Comparison of ENCODE assay signal across 7 mouse cellular contexts in genomic region chr2:152827321-152828010, GRCm38 (mm10). TPM values are rescaled to one million over a fixed set of nuclear protein-coding genes. Genes with fewer than 3 reads are reported as not detected.
DNase-seq lines count a peak whose midpoint lies in the region; ATAC-seq lines count a peak whose summit lies in the region.

No protein-coding gene starts in this region.

- peak; percentile 17 for DNase-seq in thymus, postnatal 25 days
- no peak for DNase-seq in thymus, postnatal 36 days
- no peak for DNase-seq in forebrain, embryonic 10.5 days (ENCODE audit: extremely low spot score, low spot score)
- DNase-seq in left cerebral cortex, postnatal 14 days (ENCODE audit: low spot score in 2 of 2) = no peak
- no peak for DNase-seq in embryo, embryonic 10.5 days (ENCODE audit: low spot score)

- intact Hi-C loops in left cerebral cortex, postnatal 14 days (cut with DNase I) = no loop called here

- H3K9ac ChIP-seq in limb, embryonic 13.5 days = no peak overlapping the region
- H3K9ac ChIP-seq in neural tube, embryonic 12.5 days = no peak overlapping the region

- peaks cover 57% of the 10 kb centered on the region for H3K4me1 ChIP-seq in forebrain, embryonic 10.5 days
- H3K4me1 ChIP-seq in limb, embryonic 13.5 days = peaks cover 65% of the 10 kb centered on the region
- H3K4me1 ChIP-seq in neural tube, embryonic 12.5 days = peaks cover 50% of the 10 kb centered on the region

- H3K4me2 ChIP-seq in limb, embryonic 13.5 days (replicated peaks) = peak overlapping the region; percentile 77
- peak overlapping the region; percentile 71 for H3K4me2 ChIP-seq in neural tube, embryonic 12.5 days (replicated peaks)

- 0 out of 2 replicates have a peak overlapping the region, but pooled peaks have one; percentile 62 for H3K27ac ChIP-seq in forebrain, embryonic 10.5 days
- H3K27ac ChIP-seq in limb, embryonic 13.5 days = no peak overlapping the region
- H3K27ac ChIP-seq in neural tube, embryonic 12.5 days = no peak overlapping the region

- peaks cover 53% of the 10 kb centered on the region for H3K36me3 ChIP-seq in forebrain, embryonic 10.5 days (replicated peaks)
- peaks cover 30% of the 10 kb centered on the region for H3K36me3 ChIP-seq in limb, embryonic 13.5 days
- no peaks in the 10 kb centered on the region for H3K36me3 ChIP-seq in neural tube, embryonic 12.5 days

- no peaks in the 10 kb centered on the region for H3K9me3 ChIP-seq in forebrain, embryonic 10.5 days
- no peaks in the 10 kb centered on the region for H3K9me3 ChIP-seq in limb, embryonic 13.5 days
- no peaks in the 10 kb centered on the region for H3K9me3 ChIP-seq in neural tube, embryonic 12.5 days

- peak overlapping the region; percentile 81 for H3K4me3 ChIP-seq in forebrain, embryonic 10.5 days
- peak overlapping the region; percentile 76 for H3K4me3 ChIP-seq in limb, embryonic 13.5 days
- peak overlapping the region; percentile 71; the same call in 1 of the 2 replicates for H3K4me3 ChIP-seq in neural tube, embryonic 12.5 days

- no peak for ATAC-seq in limb, embryonic 13.5 days (ENCODE audit: low FRiP score, low read depth)
- ATAC-seq in neural tube, embryonic 12.5 days (ENCODE audit: low FRiP score, low read depth) = no peak

- 85% methylated on average over 8 of the region's 8 CpGs for WGBS in forebrain, embryonic 10.5 days
- 78% methylated on average over 8 of the region's 8 CpGs for WGBS in limb, embryonic 13.5 days
- WGBS in neural tube, embryonic 12.5 days = 79% methylated on average over 8 of the region's 8 CpGs

- no peaks in the 10 kb centered on the region for H3K27me3 ChIP-seq in forebrain, embryonic 10.5 days (ENCODE audit: poor library complexity, severe bottlenecking)
- no peaks in the 10 kb centered on the region for H3K27me3 ChIP-seq in limb, embryonic 13.5 days
- no peaks in the 10 kb centered on the region for H3K27me3 ChIP-seq in neural tube, embryonic 12.5 days (replicated peaks)

RNA-seq across cellular contexts. Expression of gene Bcl2l1, which starts 4.1 kb away (rescaled TPM):
- 98.5 and 104 TPM in 2 replicates for polyA plus RNA-seq in forebrain, embryonic 10.5 days (2016; fragmentation: Nextera tagmentation; extraction: Ambion mirVana)
- polyA plus RNA-seq in limb, embryonic 13.5 days (2015; fragmentation: Nextera tagmentation; extraction: Ambion mirVana) = 93.3 and 93.5 TPM in 2 replicates
- polyA plus RNA-seq in neural tube, embryonic 12.5 days (2016; fragmentation: Nextera tagmentation; extraction: Ambion mirVana) = 149 and 153 TPM in 2 replicates
- total RNA-seq in left cerebral cortex, postnatal 14 days (2021) = 100 to 1,000 TPM; 120 to 127 TPM

RNA-seq across cellular contexts. Expression of gene Tpx2, which starts 20.3 kb away (rescaled TPM):
- polyA plus RNA-seq in forebrain, embryonic 10.5 days (2016; fragmentation: Nextera tagmentation; extraction: Ambion mirVana) = 162 and 163 TPM in 2 replicates
- 83.1 and 86.8 TPM in 2 replicates for polyA plus RNA-seq in limb, embryonic 13.5 days (2015; fragmentation: Nextera tagmentation; extraction: Ambion mirVana)
- 78.1 and 80.9 TPM in 2 replicates for polyA plus RNA-seq in neural tube, embryonic 12.5 days (2016; fragmentation: Nextera tagmentation; extraction: Ambion mirVana)
- 1 to 10 TPM; 2.6 to 3.0 TPM for total RNA-seq in left cerebral cortex, postnatal 14 days (2021)
